Mouse (Mus musculus) olfactory bulb, adult 2 months (tissue): ENCODE measurements around the gene Map3k1. TPM values are rescaled to one million over a fixed set of nuclear protein-coding genes. Genes with fewer than 3 reads are reported as not detected.
A peak's percentile ranks its signal among the peaks of the same experiment; 100 is the strongest.

Experiments
- H3K27ac ChIP-seq: fragments of 200-500 bp; 2 replicates; pipeline ENCODE4 v1.5.1; 2012; ENCODE audit warnings: low read depth, low read length; ENCODE audit not compliant: insufficient read depth
- H3K4me1 ChIP-seq: fragments of 200-500 bp; 2 replicates; pipeline ENCODE4 v1.6.1; 2012; ENCODE audit warnings: low read length; ENCODE audit not compliant: control insufficient read depth, insufficient read depth
- H3K4me3 ChIP-seq: fragments of 200-500 bp; 2 replicates; pipeline ENCODE4 v1.5.1; 2012; ENCODE audit warnings: mild to moderate bottlenecking, low read depth, low read length, moderate library complexity; ENCODE audit not compliant: insufficient read depth
- CTCF ChIP-seq: fragments of 200-500 bp; IDR thresholded peaks from 2 replicates; pipeline ENCODE4 v1.5.1; 2012; ENCODE audit warnings: low read depth, mild to moderate bottlenecking, low read length, moderate library complexity; ENCODE audit not compliant: insufficient read depth
- POLR2A ChIP-seq: fragments of 200-500 bp; IDR thresholded peaks from 2 replicates; pipeline ENCODE4 v1.6.1; 2012; ENCODE audit warnings: mild to moderate bottlenecking, low read depth, low read length, moderate library complexity; ENCODE audit not compliant: insufficient read depth
- WGBS: fragments of 180-500 bp; shearing (Covaris S2); methylation state at CpG from one replicate; pipeline ENCODE4 v1.1.7; 2018; 5-methylcytosine and 5-hydroxymethylcytosine counted together
- polyA plus RNA-seq: library from polyadenylated mRNA; stranded (reverse); fragments of >200 nt; gene quantifications from 2 replicates; pipeline ENCODE4 v1.2.4, GENCODE M21; 2012; ENCODE audit warnings: low replicate concordance; ENCODE audit not compliant: missing spikeins, insufficient read depth, insufficient read length

Map3k1 gene
- polyA plus RNA-seq, 1 experiment = 135 TPM

DNA sequence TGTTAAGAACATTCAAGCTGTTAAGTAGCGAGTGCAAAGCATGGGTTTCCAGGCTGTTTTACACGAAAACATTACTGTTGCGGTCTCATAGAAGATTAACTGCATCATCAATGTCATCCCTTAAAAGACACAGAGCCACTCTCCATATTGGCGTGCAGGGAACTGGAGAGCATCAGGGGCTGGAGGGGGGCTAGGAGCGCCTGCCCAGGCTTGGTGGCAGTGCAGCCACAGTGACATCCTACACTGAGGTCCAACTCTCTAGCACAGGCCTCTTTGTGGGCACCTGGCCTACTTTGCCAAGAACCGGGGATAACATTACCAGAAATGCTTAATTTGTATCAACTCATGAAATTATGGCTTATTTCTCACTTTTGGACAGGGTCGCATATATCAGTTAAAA, 22.2 kb downstream of the Map3k1 start:
- no peak for TF ChIP-seq POLR2A
- TF ChIP-seq CTCF = no peak
- Histone ChIP-seq H3K27ac (no peak overlapping the region), H3K4me3 (no peak overlapping the region), H3K4me1 (peaks cover 50% of the 10 kb centered on the region)
- 66% methylated on average over 7 of the region's 7 CpGs for WGBS

- Histone ChIP-seq H3K27ac (no peak overlapping the region), H3K4me1 (peaks cover 34% of the 10 kb centered on the region), H3K4me3 (no peak overlapping the region)
- TF ChIP-seq CTCF = no peak
- TF ChIP-seq POLR2A = no peak
- whole genome bisulfite sequencing = 58% methylated on average over 8 of the region's 8 CpGs
Measured at GRCm38 (mm10) chr13:111783451-111783850, 25.3 kb downstream of the Map3k1 start.

DNA sequence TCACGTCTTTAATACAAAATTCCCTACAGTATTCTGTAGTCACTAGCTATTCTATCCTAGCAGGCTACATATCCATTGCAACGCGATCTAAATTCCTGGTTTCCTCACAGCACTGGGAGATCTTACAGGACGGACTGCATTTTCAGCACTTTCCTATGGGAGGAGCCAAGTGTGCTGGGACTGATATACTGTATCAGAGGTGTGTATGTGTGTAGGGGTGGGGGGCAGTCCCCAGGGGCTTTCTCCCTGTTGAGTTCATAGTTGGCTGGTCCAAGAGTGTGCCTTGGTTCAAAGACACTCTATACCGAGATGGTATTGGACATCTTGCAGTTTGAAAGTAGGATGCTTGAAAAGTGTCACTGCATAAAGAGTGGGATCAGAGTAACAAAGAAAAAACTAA, 29.3 kb downstream of the Map3k1 start:
- 34% methylated on average over 5 of the region's 5 CpGs for WGBS
- H3K27ac ChIP-seq = no peak overlapping the region; the same call in 1 of the 2 replicates
- TF ChIP-seq POLR2A = no peak
- no peak for TF ChIP-seq CTCF
- H3K4me3 ChIP-seq = no peak overlapping the region
- peaks cover 30% of the 10 kb centered on the region for H3K4me1 ChIP-seq

- TF ChIP-seq POLR2A (no peak), CTCF (no peak)
- WGBS = 23% methylated on average over 6 of the region's 6 CpGs
- Histone ChIP-seq H3K27ac (no peak overlapping the region), H3K4me3 (no peak overlapping the region), H3K4me1 (peaks cover 32% of the 10 kb centered on the region)
Measured at GRCm38 (mm10) chr13:111778606-111779005, 30.2 kb downstream of the Map3k1 start.

- no peak for TF ChIP-seq CTCF
- no peak for TF ChIP-seq POLR2A
- WGBS = 37% methylated on average over 10 of the region's 10 CpGs
- peaks cover 33% of the 10 kb centered on the region for H3K4me1 ChIP-seq
- peak overlapping the region; percentile 2; the same call in 1 of the 2 replicates for H3K4me3 ChIP-seq
- H3K27ac ChIP-seq = peak overlapping the region; percentile 53
Measured at GRCm38 (mm10) chr13:111777865-111778264, 30.9 kb downstream of the Map3k1 start.

- WGBS = 16% methylated on average over 7 of the region's 7 CpGs
- peak overlapping the region; percentile 53 for H3K27ac ChIP-seq
- no peak for TF ChIP-seq CTCF
- no peak for TF ChIP-seq POLR2A
- peaks cover 34% of the 10 kb centered on the region for H3K4me1 ChIP-seq
- peak overlapping the region; percentile 9; the same call in 1 of the 2 replicates for H3K4me3 ChIP-seq
Measured at GRCm38 (mm10) chr13:111777179-111777578, 31.6 kb downstream of the Map3k1 start.

- no peak for TF ChIP-seq CTCF
- TF ChIP-seq POLR2A = no peak
- Histone ChIP-seq H3K4me1 (peaks cover 25% of the 10 kb centered on the region), H3K4me3 (no peak overlapping the region), H3K27ac (0 out of 2 replicates have a peak overlapping the region, but pooled peaks have one; percentile 16)
- WGBS = 65% methylated on average over 8 of the region's 8 CpGs
Measured at GRCm38 (mm10) chr13:111772075-111772474, 36.7 kb downstream of the Map3k1 start.

GRCm38 (mm10) chr13:111771232-111771631, 37.6 kb downstream of the Map3k1 start:
- H3K27ac ChIP-seq = no peak overlapping the region
- no peak overlapping the region for H3K4me3 ChIP-seq
- 17% methylated on average over 7 of the region's 7 CpGs for WGBS
- peaks cover 20% of the 10 kb centered on the region for H3K4me1 ChIP-seq
- TF ChIP-seq CTCF (peak; percentile 56), POLR2A (no peak)

DNA sequence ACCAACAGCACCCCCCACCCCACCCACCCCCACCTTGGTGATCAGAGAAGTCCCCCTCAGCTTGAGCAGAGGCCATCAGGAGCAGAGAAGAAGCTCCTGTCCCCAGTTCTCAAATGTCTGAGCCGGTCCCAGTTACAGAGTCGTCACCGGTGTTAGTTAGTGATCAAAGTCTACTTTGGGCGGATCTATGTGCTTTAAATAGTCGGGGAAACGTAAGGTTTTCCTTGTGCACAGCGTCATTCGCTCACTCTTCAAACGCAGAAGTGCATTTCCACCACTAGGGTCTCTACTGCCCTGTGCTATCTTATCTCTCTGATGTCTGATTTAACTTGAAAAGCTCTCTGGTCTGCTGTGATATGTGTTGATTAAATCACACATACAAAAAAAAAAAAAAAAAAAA, 38.0 kb downstream of the Map3k1 start:
- Histone ChIP-seq H3K4me3 (no peak overlapping the region), H3K4me1 (peaks cover 21% of the 10 kb centered on the region), H3K27ac (no peak overlapping the region)
- TF ChIP-seq CTCF (no peak), POLR2A (no peak)
- whole genome bisulfite sequencing = 59% methylated on average over 9 of the region's 9 CpGs

DNA sequence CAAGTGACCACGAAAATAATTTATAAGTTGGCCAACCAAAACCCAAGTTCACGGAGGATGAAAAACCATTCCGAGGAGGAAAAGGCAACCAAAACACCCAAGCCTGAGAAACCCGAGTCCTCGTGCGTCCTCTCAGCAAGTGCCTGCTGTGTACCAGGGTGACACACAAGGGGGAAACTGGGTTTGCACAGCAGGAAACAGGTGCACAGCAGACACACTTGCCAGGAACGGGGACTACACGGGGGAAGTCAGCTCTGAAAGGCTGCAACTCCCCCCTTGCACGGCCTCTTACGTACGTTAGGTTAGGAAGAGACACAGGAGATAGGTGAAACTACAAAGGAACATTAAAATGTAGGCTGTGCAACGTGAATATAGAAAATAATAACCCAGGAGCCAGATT, 46.3 kb downstream of the Map3k1 start:
- Histone ChIP-seq H3K4me3 (no peak overlapping the region), H3K27ac (no peak overlapping the region), H3K4me1 (peaks cover 2% of the 10 kb centered on the region; the same call in 1 of the 2 replicates)
- TF ChIP-seq CTCF (no peak), POLR2A (no peak)
- 77% methylated on average over 12 of the region's 12 CpGs for WGBS
